Mouse (Mus musculus): ENCODE data around the gene Gal3st1. TPM values are rescaled to one million over a fixed set of nuclear protein-coding genes. Genes with fewer than 3 reads are reported as not detected.

Gal3st1 gene
- total RNA-seq, 2 experiments from 2014 or later: 2.4 to 4.2 TPM

GRCm38 (mm10) chr11:4031961-4032360, 48.5 kb downstream of the Gal3st1 start:
- no peak for DNase-seq

DNA sequence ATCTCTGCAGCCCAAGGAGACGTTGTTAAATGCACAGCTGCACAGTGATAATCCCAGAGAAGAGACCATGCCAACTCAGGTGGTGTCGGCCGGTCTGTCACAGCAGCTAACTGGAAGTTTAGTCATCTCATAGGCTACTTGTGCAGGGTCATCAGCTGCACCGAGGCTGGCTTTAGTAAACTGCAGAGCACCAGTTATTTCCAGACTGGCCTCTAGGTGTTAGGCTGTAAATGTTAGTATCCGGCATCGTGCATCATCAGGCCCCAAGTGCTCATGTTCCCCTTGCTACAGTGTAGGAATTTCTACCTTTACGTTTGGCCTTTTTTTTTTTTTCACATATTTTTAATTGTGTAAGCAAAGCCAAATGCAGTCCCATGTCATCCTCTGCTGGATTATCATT, 50.0 kb downstream of the Gal3st1 start:
- DNase-seq: no peak

DNA sequence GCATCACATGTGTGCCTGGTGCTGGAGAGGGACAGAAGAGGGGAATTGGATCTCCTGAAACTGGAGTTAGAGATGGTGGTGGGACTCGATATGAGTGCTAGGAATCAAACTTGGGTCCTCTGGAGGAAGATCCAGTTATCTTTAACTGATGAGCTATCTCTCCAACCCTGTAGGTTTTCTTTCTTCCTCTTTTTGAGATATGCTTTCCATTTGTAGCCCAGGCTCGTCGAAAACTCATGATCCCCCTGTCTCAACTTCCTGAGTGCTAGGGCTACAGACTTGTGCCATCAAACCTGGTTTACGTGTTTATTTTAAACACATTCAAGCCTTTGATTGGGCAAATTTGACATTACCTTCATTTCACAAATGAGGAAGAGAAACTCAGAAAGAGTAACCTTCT, 50.7 kb downstream of the Gal3st1 start:
- no peak for DNase-seq

DNA sequence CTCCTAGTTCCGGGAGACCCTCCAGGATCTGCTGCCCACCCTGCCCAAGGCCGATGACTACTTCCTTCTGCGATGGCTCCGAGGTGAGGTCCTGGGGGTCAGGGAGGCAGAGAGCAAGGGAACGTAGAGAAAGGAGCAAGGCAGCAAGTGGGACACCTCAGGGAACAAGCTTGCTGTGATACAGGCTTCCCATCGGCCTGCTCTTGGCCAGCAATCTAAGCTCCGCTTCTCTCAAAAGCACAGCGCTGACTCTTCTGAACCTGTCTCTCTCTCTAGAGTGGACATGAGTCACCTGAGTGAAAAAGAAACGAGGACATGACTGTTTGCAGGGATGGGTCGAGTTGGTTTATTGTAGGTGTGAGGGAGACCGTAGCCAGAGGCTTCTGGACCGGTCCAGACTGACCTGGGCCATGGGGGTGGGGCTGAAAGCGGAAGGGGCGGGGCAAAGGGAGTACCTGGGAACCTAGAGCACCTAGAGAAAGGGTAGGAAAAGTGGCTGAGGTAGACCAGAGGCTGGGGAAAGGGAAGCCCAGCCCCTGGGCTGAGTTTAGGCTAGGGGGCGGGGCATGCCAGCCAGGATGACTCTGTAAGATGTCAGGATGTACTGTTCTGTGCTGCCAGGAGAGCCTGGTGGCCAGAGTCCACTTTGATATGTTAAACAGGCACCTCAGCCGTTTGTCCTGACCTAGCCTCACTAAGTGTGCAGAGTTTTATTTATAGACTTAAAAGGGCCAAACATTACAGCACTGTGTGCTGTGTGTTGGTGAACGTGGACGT, 51.9 kb downstream of the Gal3st1 start:
- no peak for DNase-seq

- DNase-seq: no peak
These were observed 52.5 kb downstream of the Gal3st1 start for GRCm38 (mm10) chr11:4035916-4036315.

GRCm38 (mm10) chr11:4036365-4037084, 53.1 kb downstream of the Gal3st1 start:
- no peak for DNase-seq

- DNase-seq: no peak
These were observed 56.5 kb downstream of the Gal3st1 start for GRCm38 (mm10) chr11:4039951-4040350.

DNA sequence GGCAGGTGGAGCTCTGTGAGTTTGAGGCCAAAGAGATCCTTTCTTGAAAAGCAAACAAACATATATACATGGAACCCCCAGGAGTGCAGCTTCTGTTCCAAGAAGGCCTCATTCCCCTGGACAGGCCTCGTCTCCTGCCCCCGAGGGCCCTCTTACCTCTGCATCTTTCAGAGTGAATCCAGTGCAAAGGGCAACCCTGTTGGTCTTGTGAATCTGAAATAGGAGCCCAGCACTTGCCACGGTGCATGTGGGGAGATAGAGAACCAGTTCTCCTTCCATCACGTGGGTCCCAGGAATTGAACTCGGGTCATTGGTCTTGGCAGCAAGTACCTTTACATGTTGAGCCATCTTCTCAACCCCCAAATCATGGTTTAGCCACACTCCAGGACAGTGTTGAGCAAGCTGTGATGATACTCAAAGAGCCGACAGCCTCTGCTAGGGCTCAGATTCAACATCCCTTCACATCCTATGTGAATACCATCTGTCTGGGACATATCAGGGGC, 57.7 kb downstream of the Gal3st1 start:
- DNase-seq: no peak

DNA sequence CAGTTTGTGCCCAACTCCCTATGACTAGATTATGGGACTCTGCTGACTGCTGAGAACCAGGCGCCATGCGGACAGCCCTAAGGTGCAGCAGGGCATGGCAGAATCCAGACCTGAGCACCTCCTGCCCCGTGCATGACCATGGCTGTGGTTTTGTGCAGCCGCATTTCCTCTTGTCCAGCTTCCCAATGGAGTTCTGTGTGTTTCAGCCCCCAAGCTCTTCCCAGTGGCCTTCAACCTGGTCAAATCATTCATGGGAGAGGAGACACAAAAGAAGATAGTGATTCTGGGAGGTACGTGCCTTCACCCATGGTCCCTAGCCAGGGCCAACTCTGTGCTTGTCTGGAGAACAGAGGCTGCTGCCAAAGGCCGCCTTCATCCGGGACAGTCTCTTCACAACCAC, 59.6 kb downstream of the Gal3st1 start:
- DNase-seq: no peak

DNA sequence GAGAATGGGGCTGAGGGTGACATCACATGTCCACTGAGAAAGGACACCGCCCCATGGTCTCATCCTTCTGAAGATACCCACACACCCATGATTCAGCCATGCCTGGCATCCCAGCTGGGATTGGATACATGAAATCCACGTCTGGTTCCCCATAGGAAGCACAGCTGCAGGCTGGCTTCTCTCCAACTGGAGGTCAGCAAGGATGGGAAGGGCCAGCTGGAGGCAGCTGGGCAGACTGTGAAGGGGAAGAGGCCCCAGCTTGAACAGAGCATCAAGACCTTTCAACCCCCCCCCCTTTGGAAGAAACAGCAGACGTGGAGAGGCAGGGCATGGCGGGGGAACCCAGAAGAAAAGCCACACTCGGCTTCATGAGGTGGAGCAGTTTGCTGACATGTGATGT, 63.1 kb downstream of the Gal3st1 start:
- no peak for DNase-seq

DNA sequence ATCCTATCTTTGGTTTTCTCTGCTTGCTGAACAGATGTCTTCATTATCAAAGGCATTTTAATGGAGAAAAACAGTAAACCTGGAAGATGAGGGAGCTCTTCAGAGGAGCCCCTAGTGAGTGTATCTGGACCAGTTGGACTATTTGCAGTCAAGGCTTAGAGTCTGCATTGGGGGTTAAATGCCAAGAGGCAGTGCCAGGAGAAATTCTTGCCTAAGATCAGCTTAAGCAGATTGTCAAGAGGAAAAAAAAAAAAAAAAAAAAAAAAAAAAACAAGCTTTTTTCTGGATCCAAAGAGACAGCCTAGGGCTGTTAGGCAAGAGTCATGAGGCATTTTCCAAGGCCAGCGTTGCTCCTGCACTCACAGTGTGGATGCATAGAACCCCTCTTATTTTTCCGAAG, 64.3 kb downstream of the Gal3st1 start:
- no peak for DNase-seq

GRCm38 (mm10) chr11:4048438-4048837, 65.0 kb downstream of the Gal3st1 start:
- DNase-seq: no peak

Other genes with a start within 250 kb of the Gal3st1 start
- gene Osbp2, start 119.7 kb upstream of the Gal3st1 start, total RNA-seq (2021): under 1 TPM; 0.49 to 0.88 TPM
- gene 4921536K21Rik, start 88.5 kb upstream of the Gal3st1 start, total RNA-seq (2021): under 1 TPM in 1 of 2 experiments, not detected in 1; 0.23 TPM
- 1 to 10 TPM; 2.1 to 2.8 TPM for gene Dusp18, start 88.4 kb upstream of the Gal3st1 start, total RNA-seq (2021)
- 10 to 100 TPM; 15.8 to 19.4 TPM for gene Slc35e4, start 69.0 kb upstream of the Gal3st1 start, total RNA-seq (2021)
- 10 to 100 TPM; 17.4 to 22.2 TPM for gene Tcn2, start 51.5 kb upstream of the Gal3st1 start, total RNA-seq (2021)
- 10 to 100 TPM; 42.0 to 44.9 TPM for gene Pes1, start 19.7 kb upstream of the Gal3st1 start, total RNA-seq (2021)
- not detected for gene 4930556J24Rik, start 6.9 kb upstream of the Gal3st1 start, total RNA-seq (2021)
- under 1 TPM in 1 of 2 experiments, not detected in 1; 0.11 TPM for gene Sec14l4, start 47.8 kb downstream of the Gal3st1 start, total RNA-seq (2021)
- gene Sec14l3, start 81.2 kb downstream of the Gal3st1 start, total RNA-seq (2021): not detected
- 10 to 100 TPM; 25.7 to 34.8 TPM for gene Mtfp1, start 111.8 kb downstream of the Gal3st1 start, total RNA-seq (2021)
- 1 to 10 TPM; 1.4 to 2.3 TPM for gene Sec14l2, start 139.8 kb downstream of the Gal3st1 start, total RNA-seq (2021)
- gene Rnf215, start 151.6 kb downstream of the Gal3st1 start, total RNA-seq (2021): 10 to 100 TPM in 1 of 2 experiments, 1 to 10 TPM in 1; 7.8 to 13.3 TPM
- gene Ccdc157, start 176.7 kb downstream of the Gal3st1 start, total RNA-seq (2021): 1 to 10 TPM; 5.9 to 8.8 TPM
- 10 to 100 TPM; 28.1 to 32.6 TPM for gene Sf3a1, start 176.7 kb downstream of the Gal3st1 start, total RNA-seq (2021)
- gene Tbc1d10a, start 203.2 kb downstream of the Gal3st1 start, total RNA-seq (2021): 1 to 10 TPM; 6.1 to 8.2 TPM
- gene Castor1, start 234.6 kb downstream of the Gal3st1 start, total RNA-seq (2021): 1 to 10 TPM; 5.9 to 6.9 TPM

Data from gastrocnemius, postnatal 10 days (tissue).